ENCODE assay signal across 27 mouse cellular contexts in genomic region chr12:102296967-102297366, GRCm38 (mm10). TPM values are rescaled to one million over a fixed set of nuclear protein-coding genes. Genes with fewer than 3 reads are reported as not detected.
A peak's percentile ranks its signal among the peaks of the same experiment; 100 is the strongest.
DNase-seq lines count a peak whose midpoint lies in the region; ATAC-seq and TF ChIP-seq lines count a peak whose summit lies in the region.
"Had no signal": no experiment of that assay in that cellular context is flagged by ENCODE, and none has a peak within 500 bp of the region (broad histone marks: within the 10 kb centered on the region; RNA-seq: fewer than 3 reads in every experiment).

No protein-coding gene starts in this region.

- TF ChIP-seq POLR2A in bone marrow macrophage, adult 2 months (IDR thresholded peaks at IDR 0.05; ENCODE audit: borderline replicate concordance, low read depth, low read length) = no peak

- DNase-seq in lung, adult 18-20 months = peak; percentile 50 to 58
- DNase-seq in lung, postnatal 25 days (ENCODE audit: low spot score) = no peak
- peak; percentile 65 for DNase-seq in lung, postnatal 0 days (ENCODE audit: low spot score)
- DNase-seq in left cerebral cortex, adult 8-10 months (ENCODE audit: low spot score in 2 of 2) = no peak
- no peak for DNase-seq in Muller cell, postnatal 12 days (ENCODE audit: inconsistent ontology term)
- DNase-seq in left cerebral cortex, adult 18-20 months (ENCODE audit: low spot score in 2 of 2) = no peak
- DNase-seq: adrenal gland, postnatal 14 days; cerebellum, adult 18-20 months; gastrocnemius, adult 2 months; heart, postnatal 10 days; kidney, postnatal 14 days; layer of hippocampus, adult 9-11 months; left cerebral cortex, postnatal 4 days; right cerebral cortex, adult 18-20 months; spleen, adult 18-20 months; thymus, postnatal 14 days had no signal

- TF ChIP-seq CTCF in bone marrow macrophage, adult 2 months (IDR thresholded peaks at IDR 0.05; ENCODE audit: low read depth, low read length) = no peak
- TF ChIP-seq CTCF in lung, postnatal 0 days (IDR thresholded peaks at IDR 0.05) = no peak

- no peaks in the 10 kb centered on the region for H3K36me3 ChIP-seq in lung, postnatal 0 days (ENCODE audit: insufficient read depth, low read length)
- H3K36me3 ChIP-seq: heart, embryonic 13.5 days; lung, embryonic 15.5 days; midbrain, embryonic 10.5 days; midbrain, embryonic 15.5 days had no signal

- H3K4me3 ChIP-seq in bone marrow macrophage, adult 2 months (ENCODE audit: insufficient read depth, low read length) = no peak overlapping the region
- H3K4me3 ChIP-seq in lung, postnatal 0 days (ENCODE audit: low read depth, low read length) = no peak overlapping the region
- H3K4me3 ChIP-seq: erythroblast, embryonic 14.5 days; gastrocnemius, adult 2 months; heart, embryonic 13.5 days; lung, embryonic 15.5 days; midbrain, embryonic 10.5 days; midbrain, embryonic 15.5 days had no signal

- no peaks in the 10 kb centered on the region for H3K27me3 ChIP-seq in lung, postnatal 0 days (replicated peaks; ENCODE audit: insufficient read depth, low read length)
- H3K27me3 ChIP-seq: CH12.LX; heart, embryonic 13.5 days; lung, embryonic 15.5 days; midbrain, embryonic 15.5 days had no signal

- no peak overlapping the region for H3K9ac ChIP-seq in lung, postnatal 0 days (replicated peaks; ENCODE audit: low read depth)
- H3K9ac ChIP-seq: heart, embryonic 13.5 days; hindbrain, embryonic 14.5 days; lung, embryonic 15.5 days; midbrain, embryonic 15.5 days had no signal

- peak overlapping the region; percentile 57 for H3K27ac ChIP-seq in bone marrow macrophage, adult 2 months (ENCODE audit: insufficient read depth, low read depth, low read length)
- H3K27ac ChIP-seq in lung, postnatal 0 days (ENCODE audit: low read length) = peak overlapping the region; percentile 51
- H3K27ac ChIP-seq: gastrocnemius, adult 2 months; heart, embryonic 13.5 days; hindbrain, embryonic 14.5 days; midbrain, embryonic 10.5 days; midbrain, embryonic 15.5 days had no signal

- 0 out of 2 replicates have a peak, but pooled peaks have one; percentile 10 for TF ChIP-seq EP300 in lung, postnatal 0 days (IDR thresholded peaks at IDR 0.05)

- no peak overlapping the region for H3K4me2 ChIP-seq in lung, postnatal 0 days (replicated peaks; ENCODE audit: low read depth, low read length)
- H3K4me2 ChIP-seq: heart, embryonic 13.5 days; hindbrain, embryonic 14.5 days; lung, embryonic 15.5 days; midbrain, embryonic 15.5 days had no signal

- peaks cover 69% of the 10 kb centered on the region for H3K4me1 ChIP-seq in bone marrow macrophage, adult 2 months (ENCODE audit: control insufficient read depth, insufficient read depth, low read length)
- peaks cover 26% of the 10 kb centered on the region for H3K4me1 ChIP-seq in lung, postnatal 0 days (ENCODE audit: insufficient read depth, low read depth, low read length)
- H3K4me1 ChIP-seq: midbrain, embryonic 15.5 days had no signal

- no peaks in the 10 kb centered on the region for H3K9me3 ChIP-seq in lung, postnatal 0 days (ENCODE audit: low read length)
- H3K9me3 ChIP-seq: heart, embryonic 13.5 days; lung, embryonic 15.5 days; midbrain, embryonic 10.5 days; midbrain, embryonic 15.5 days had no signal

- peak; percentile 16; the same call in 1 of the 2 replicates for ATAC-seq in lung, postnatal 0 days
- peak; percentile 71 for ATAC-seq in megakaryocyte progenitor cell, adult 5-6 weeks (replicated peaks; ENCODE audit: poor library complexity)
- ATAC-seq: forebrain, embryonic 16.5 days; intestine, postnatal 0 days; midbrain, embryonic 15.5 days had no signal

- WGBS in lung, postnatal 0 days = 41% methylated on average over 4 of the region's 4 CpGs

RNA-seq across cellular contexts. Expression of gene Rin3, which starts 14.1 kb away (rescaled TPM):
- 31.8 and 39.5 TPM in 2 replicates for polyA plus RNA-seq in bone marrow macrophage, adult 2 months (2012; ENCODE audit: insufficient read depth, insufficient read length, missing spikeins)
- 17.7 and 19.3 TPM in 2 replicates for polyA plus RNA-seq in lung, postnatal 0 days (2015; fragmentation: Nextera tagmentation; extraction: Ambion mirVana)
- 119 and 135 TPM in 2 replicates for total RNA-seq in megakaryocyte progenitor cell, adult 5-6 weeks (2015)
- total RNA-seq in megakaryocyte progenitor cell, adult 5-6 weeks (2017) = 68.0 and 70.5 TPM in 2 replicates
- 1 to 10 TPM; 2.7 to 5.3 (median 4.9) TPM for total RNA-seq in left cerebral cortex, adult 8-10 months (2022)
- total RNA-seq in left cerebral cortex, adult 18-20 months (2021) = 1 to 10 TPM; 3.5 to 4.2 TPM

Comparison
In these comparisons a context has a peak if more than half of its experiments do, and no peak if none do; other contexts are left out.
1. DNase-seq: peak in lung, adult 18-20 months (2 of 2) and lung, postnatal 0 days (single experiment); none in lung, postnatal 25 days (single experiment), left cerebral cortex, adult 8-10 months (0 of 2), Muller cell, postnatal 12 days (single experiment) and left cerebral cortex, adult 18-20 months (0 of 2).
2. RNA of gene Rin3, which starts 14.1 kb away (total RNA-seq): 68.0 to 135 TPM in megakaryocyte progenitor cell, adult 5-6 weeks; 2.7 to 5.3 TPM in left cerebral cortex, adult 8-10 months and 3.5 to 4.2 TPM in left cerebral cortex, adult 18-20 months; every median in the first group is over 10 times any median in the second.